Mouse (Mus musculus): ENCODE measurements around the gene Hip1. TPM values are rescaled to one million over a fixed set of nuclear protein-coding genes. Genes with fewer than 3 reads are reported as not detected.

Gene Hip1
- polyA plus RNA-seq, 1 experiment from 2014 or later = 23.0 TPM

GRCm38 (mm10) chr5:135576055-135576454 lies 31.1 kb upstream of the Hip1 start:
- no peak for DNase-seq (ENCODE audit: low spot score)
- Histone ChIP-seq H3K4me2 (ENCODE audit: low read length) (no peak overlapping the region), H3K27me3 (ENCODE audit: insufficient read depth, low read length) (no peaks in the 10 kb centered on the region), H3K9ac (ENCODE audit: low read depth, low read length) (no peak overlapping the region), H3K4me3 (replicated peaks; ENCODE audit: low read depth, low read length) (no peak overlapping the region), H3K36me3 (ENCODE audit: insufficient read depth, low read length) (no peaks in the 10 kb centered on the region), H3K27ac (no peak overlapping the region), H3K4me1 (replicated peaks; ENCODE audit: insufficient read depth, low read length) (no peaks in the 10 kb centered on the region), H3K9me3 (replicated peaks; ENCODE audit: low read length) (no peaks in the 10 kb centered on the region)
- TF ChIP-seq CTCF (IDR thresholded peaks at IDR 0.05; ENCODE audit: low read depth) = no peak
- 63% methylated on average over 4 of the region's 4 CpGs for WGBS
- ATAC-seq (replicated peaks; ENCODE audit: low FRiP score, low read depth) = no peak

GRCm38 (mm10) chr5:135573006-135573405 lies 28.1 kb upstream of the Hip1 start, which contains the start of gene Ccl24:
Gene Ccl24 (minus strand): TSS chr5:135573049.
- no peaks in the 10 kb centered on the region for H3K4me1 ChIP-seq (replicated peaks; ENCODE audit: insufficient read depth, low read length)
- no peak within 1 kb of the TSS for H3K9ac ChIP-seq (ENCODE audit: low read depth, low read length)
- H3K27ac ChIP-seq = no peak within 1 kb of the TSS
- H3K36me3 ChIP-seq (ENCODE audit: insufficient read depth, low read length) = no peaks in the 10 kb centered on the region
- no peak for DNase-seq (ENCODE audit: low spot score)
- no peaks in the 10 kb centered on the region for H3K27me3 ChIP-seq (ENCODE audit: insufficient read depth, low read length)
- H3K4me3 ChIP-seq (replicated peaks; ENCODE audit: low read depth, low read length) = no peak within 1 kb of the TSS
- TF ChIP-seq CTCF (IDR thresholded peaks at IDR 0.05; ENCODE audit: low read depth) = no peak
- no peak for ATAC-seq (replicated peaks; ENCODE audit: low FRiP score, low read depth)
- no peak within 1 kb of the TSS for H3K4me2 ChIP-seq (ENCODE audit: low read length)
- 86% methylated on average over 6 of the region's 6 CpGs for whole genome bisulfite sequencing
- H3K9me3 ChIP-seq (replicated peaks; ENCODE audit: low read length) = no peaks in the 10 kb centered on the region

GRCm38 (mm10) chr5:135568698-135569097 lies 23.8 kb upstream of the Hip1 start:
- no peak for ATAC-seq (replicated peaks; ENCODE audit: low FRiP score, low read depth)
- no peak overlapping the region for H3K4me3 ChIP-seq (replicated peaks; ENCODE audit: low read depth, low read length)
- no peak for TF ChIP-seq CTCF (IDR thresholded peaks at IDR 0.05; ENCODE audit: low read depth)

GRCm38 (mm10) chr5:135567556-135568265 lies 22.8 kb upstream of the Hip1 start:
- no peak overlapping the region for H3K9ac ChIP-seq (ENCODE audit: low read depth, low read length)
- no peaks in the 10 kb centered on the region for H3K9me3 ChIP-seq (replicated peaks; ENCODE audit: low read length)
- H3K4me1 ChIP-seq (replicated peaks; ENCODE audit: insufficient read depth, low read length) = no peaks in the 10 kb centered on the region
- no peaks in the 10 kb centered on the region for H3K36me3 ChIP-seq (ENCODE audit: insufficient read depth, low read length)
- no peak overlapping the region for H3K4me3 ChIP-seq (replicated peaks; ENCODE audit: low read depth, low read length)
- no peak for ATAC-seq (replicated peaks; ENCODE audit: low FRiP score, low read depth)
- TF ChIP-seq CTCF (IDR thresholded peaks at IDR 0.05; ENCODE audit: low read depth) = no peak
- no peak overlapping the region for H3K4me2 ChIP-seq (ENCODE audit: low read length)
- no peak for DNase-seq (ENCODE audit: low spot score)
- H3K27me3 ChIP-seq (ENCODE audit: insufficient read depth, low read length) = no peaks in the 10 kb centered on the region
- H3K27ac ChIP-seq = no peak overlapping the region
- WGBS = 91% methylated on average over 6 of the region's 6 CpGs

More at GRCm38 (mm10) chr5:135568698-135569097, 23.8 kb upstream of the Hip1 start:
- H3K9ac ChIP-seq (ENCODE audit: low read depth, low read length) = no peak overlapping the region
- no peaks in the 10 kb centered on the region for H3K4me1 ChIP-seq (replicated peaks; ENCODE audit: insufficient read depth, low read length)
- WGBS = 48% methylated on average over 6 of the region's 6 CpGs
- H3K27ac ChIP-seq = no peak overlapping the region
- no peaks in the 10 kb centered on the region for H3K9me3 ChIP-seq (replicated peaks; ENCODE audit: low read length)
- no peak for DNase-seq (ENCODE audit: low spot score)
- H3K27me3 ChIP-seq (ENCODE audit: insufficient read depth, low read length) = no peaks in the 10 kb centered on the region
- H3K36me3 ChIP-seq (ENCODE audit: insufficient read depth, low read length) = no peaks in the 10 kb centered on the region
- no peak overlapping the region for H3K4me2 ChIP-seq (ENCODE audit: low read length)

- ATAC-seq (replicated peaks; ENCODE audit: low FRiP score, low read depth) (no peak), DNase-seq (ENCODE audit: low spot score) (no peak)
- Histone ChIP-seq H3K9me3 (replicated peaks; ENCODE audit: low read length) (no peaks in the 10 kb centered on the region), H3K36me3 (ENCODE audit: insufficient read depth, low read length) (no peaks in the 10 kb centered on the region), H3K9ac (ENCODE audit: low read depth, low read length) (no peak within 1 kb of the TSS), H3K27me3 (ENCODE audit: insufficient read depth, low read length) (no peaks in the 10 kb centered on the region), H3K27ac (no peak within 1 kb of the TSS), H3K4me3 (replicated peaks; ENCODE audit: low read depth, low read length) (no peak within 1 kb of the TSS), H3K4me2 (ENCODE audit: low read length) (no peak within 1 kb of the TSS), H3K4me1 (replicated peaks; ENCODE audit: insufficient read depth, low read length) (no peaks in the 10 kb centered on the region)
- WGBS = 83% methylated on average over 3 of the region's 3 CpGs
- no peak for TF ChIP-seq CTCF (IDR thresholded peaks at IDR 0.05; ENCODE audit: low read depth)
Measured at GRCm38 (mm10) chr5:135563469-135563868, 18.5 kb upstream of the Hip1 start, which contains the start of gene Ccl26. Gene Ccl26 (minus strand): TSS chr5:135563569.

- H3K27me3 ChIP-seq (ENCODE audit: insufficient read depth, low read length) = no peaks in the 10 kb centered on the region
- no peaks in the 10 kb centered on the region for H3K36me3 ChIP-seq (ENCODE audit: insufficient read depth, low read length)
- H3K9ac ChIP-seq (ENCODE audit: low read depth, low read length) = no peak overlapping the region
- no peak overlapping the region for H3K4me3 ChIP-seq (replicated peaks; ENCODE audit: low read depth, low read length)
- H3K9me3 ChIP-seq (replicated peaks; ENCODE audit: low read length) = no peaks in the 10 kb centered on the region
- ATAC-seq (replicated peaks; ENCODE audit: low FRiP score, low read depth) (no peak), DNase-seq (ENCODE audit: low spot score) (no peak)
- H3K4me2 ChIP-seq (ENCODE audit: low read length) = no peak overlapping the region
- no peak overlapping the region for H3K27ac ChIP-seq
- WGBS = 75% methylated on average over 3 of the region's 3 CpGs
- no peaks in the 10 kb centered on the region for H3K4me1 ChIP-seq (replicated peaks; ENCODE audit: insufficient read depth, low read length)
- TF ChIP-seq CTCF (IDR thresholded peaks at IDR 0.05; ENCODE audit: low read depth) = no peak
Measured at GRCm38 (mm10) chr5:135557671-135558070, 12.8 kb upstream of the Hip1 start.

Data from kidney, postnatal 0 days (tissue).